Mouse (Mus musculus): ENCODE measurements at regions not wholly inside any gene's neighbourhood (a gene's known extent, or its start where the extent isn't known, plus 50 kb on each side); places are given as distances from the start of the nearest gene placed in this dataset.

DNA sequence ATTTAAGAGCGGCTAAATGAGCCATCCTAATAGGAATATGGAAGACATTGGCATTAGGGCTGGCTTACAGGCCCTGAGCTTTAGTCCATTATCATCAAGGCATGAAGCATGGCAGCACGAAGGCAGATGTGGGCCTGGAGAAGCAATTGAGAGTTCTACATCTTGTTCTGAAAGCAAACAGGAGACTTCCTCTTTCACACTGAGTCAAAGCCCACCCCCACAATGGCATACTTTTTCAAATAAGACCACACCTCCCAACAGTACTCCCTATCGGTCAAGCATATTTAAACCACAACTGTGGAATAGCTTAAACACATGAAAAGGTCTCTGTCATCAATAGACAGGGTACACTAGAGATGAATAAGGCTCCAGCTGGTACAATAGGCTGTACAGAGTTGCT is 381.5 kb upstream of the Rag2 start:
- Histone ChIP-seq H3K27ac (ENCODE audit: low read depth) (no peak overlapping the region), H3K4me3 (ENCODE audit: low read depth, low read length) (no peak overlapping the region), H3K36me3 (replicated peaks; ENCODE audit: insufficient read depth, low read length) (no peaks in the 10 kb centered on the region), H3K9ac (replicated peaks) (no peak overlapping the region), H3K27me3 (ENCODE audit: insufficient read depth, low read length) (no peaks in the 10 kb centered on the region), H3K9me3 (ENCODE audit: low read length) (no peaks in the 10 kb centered on the region), H3K4me1 (ENCODE audit: insufficient read depth) (no peaks in the 10 kb centered on the region), H3K4me2 (ENCODE audit: low read depth, low read length) (no peak overlapping the region)
- WGBS (ENCODE audit: insufficient replicate concordance) = 71% methylated on average over 3 of the region's 3 CpGs
- ATAC-seq (no peak), DNase-seq (no peak)
- no peak for TF ChIP-seq EP300 (IDR thresholded peaks at IDR 0.05; ENCODE audit: low read depth)
- TF ChIP-seq CTCF (IDR thresholded peaks at IDR 0.05; ENCODE audit: low read depth) = no peak

DNA sequence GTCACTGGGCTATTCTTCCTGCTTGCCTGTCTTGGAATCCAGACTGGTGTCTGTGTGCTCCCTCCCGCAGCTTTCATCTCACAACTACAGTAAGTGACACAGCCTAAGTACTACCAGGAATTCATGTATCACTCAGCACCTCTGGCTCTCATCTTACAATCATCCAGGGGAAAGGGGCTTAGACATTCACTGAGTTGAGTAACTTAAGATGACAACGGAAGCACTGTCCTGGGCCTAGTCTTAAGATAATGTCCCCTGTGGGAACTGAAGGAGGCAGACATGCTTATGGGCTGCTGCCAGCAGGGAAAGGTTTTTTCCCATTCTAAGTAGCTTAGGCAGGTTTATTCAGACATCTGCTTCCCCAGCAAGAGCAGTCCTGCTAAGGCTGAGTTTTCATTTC is 377.4 kb upstream of the Rag2 start:
- Histone ChIP-seq H3K9me3 (ENCODE audit: low read length) (no peaks in the 10 kb centered on the region), H3K27ac (ENCODE audit: low read depth) (no peak overlapping the region), H3K4me3 (ENCODE audit: low read depth, low read length) (no peak overlapping the region), H3K4me1 (ENCODE audit: insufficient read depth) (no peaks in the 10 kb centered on the region), H3K36me3 (replicated peaks; ENCODE audit: insufficient read depth, low read length) (no peaks in the 10 kb centered on the region), H3K27me3 (ENCODE audit: insufficient read depth, low read length) (no peaks in the 10 kb centered on the region), H3K9ac (replicated peaks) (no peak overlapping the region), H3K4me2 (ENCODE audit: low read depth, low read length) (no peak overlapping the region)
- DNase-seq (no peak), ATAC-seq (no peak)
- WGBS (ENCODE audit: insufficient replicate concordance) = 72% methylated on average over 2 of the region's 2 CpGs
- TF ChIP-seq CTCF (IDR thresholded peaks at IDR 0.05; ENCODE audit: low read depth) (no peak), EP300 (IDR thresholded peaks at IDR 0.05; ENCODE audit: low read depth) (no peak)

DNA sequence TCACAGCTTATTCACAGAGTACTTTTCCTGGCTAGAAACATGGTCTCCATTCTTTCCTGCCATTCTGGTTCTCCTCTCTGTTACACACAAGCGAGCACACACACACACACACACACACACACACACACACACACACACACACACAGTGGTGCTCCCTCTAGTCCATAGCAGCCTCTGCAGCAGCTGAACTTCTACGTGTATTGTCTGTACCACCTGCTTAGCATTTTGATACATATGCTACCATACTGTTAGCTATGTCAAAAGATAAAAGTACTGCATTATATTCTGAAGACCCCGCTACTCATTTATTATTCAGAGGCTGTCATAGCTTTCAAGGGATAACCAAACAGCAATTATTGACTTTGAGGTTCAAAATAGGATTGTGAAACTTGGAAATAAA is 372.3 kb upstream of the Rag2 start:
- no peaks in the 10 kb centered on the region for H3K4me1 ChIP-seq (ENCODE audit: insufficient read depth)
- WGBS (ENCODE audit: insufficient replicate concordance) = 71% methylated on average over 3 of the region's 3 CpGs
- H3K27me3 ChIP-seq (ENCODE audit: insufficient read depth, low read length) = no peaks in the 10 kb centered on the region
- H3K36me3 ChIP-seq (replicated peaks; ENCODE audit: insufficient read depth, low read length) = no peaks in the 10 kb centered on the region
- ATAC-seq (no peak), DNase-seq (no peak)
- H3K4me3 ChIP-seq (ENCODE audit: low read depth, low read length) = no peak overlapping the region
- H3K27ac ChIP-seq (ENCODE audit: low read depth) = no peak overlapping the region
- no peaks in the 10 kb centered on the region for H3K9me3 ChIP-seq (ENCODE audit: low read length)
- H3K9ac ChIP-seq (replicated peaks) = no peak overlapping the region
- H3K4me2 ChIP-seq (ENCODE audit: low read depth, low read length) = no peak overlapping the region
- TF ChIP-seq EP300 (IDR thresholded peaks at IDR 0.05; ENCODE audit: low read depth) (no peak), CTCF (IDR thresholded peaks at IDR 0.05; ENCODE audit: low read depth) (no peak)

DNA sequence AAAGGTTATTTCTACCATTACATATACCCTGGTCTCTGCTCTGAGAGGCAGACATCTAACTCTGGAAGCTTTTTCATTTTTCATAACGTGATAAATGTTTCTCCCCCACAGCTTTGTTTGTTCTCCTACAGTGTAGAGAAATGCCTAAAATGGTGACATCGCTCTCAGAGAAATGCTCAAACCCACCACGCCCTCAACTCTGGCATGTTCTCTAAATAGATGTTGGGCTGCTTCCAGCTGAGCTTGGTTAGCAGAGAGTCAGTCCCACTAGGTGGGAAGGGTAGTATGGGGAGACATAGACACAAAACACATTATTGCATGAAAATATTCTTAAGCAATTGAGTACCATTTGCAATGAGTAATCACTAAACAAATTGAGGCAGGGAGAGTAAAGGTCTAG is 368.1 kb upstream of the Rag2 start:
- no peak for TF ChIP-seq CTCF (IDR thresholded peaks at IDR 0.05; ENCODE audit: low read depth)
- TF ChIP-seq EP300 (IDR thresholded peaks at IDR 0.05; ENCODE audit: low read depth) = no peak
- no peak overlapping the region for H3K27ac ChIP-seq (ENCODE audit: low read depth)
- DNase-seq (no peak), ATAC-seq (no peak)
- H3K9ac ChIP-seq (replicated peaks) = no peak overlapping the region
- WGBS (ENCODE audit: insufficient replicate concordance) = 66% methylated on average over 3 of the region's 3 CpGs
- no peaks in the 10 kb centered on the region for H3K9me3 ChIP-seq (ENCODE audit: low read length)
- no peaks in the 10 kb centered on the region for H3K36me3 ChIP-seq (replicated peaks; ENCODE audit: insufficient read depth, low read length)
- no peaks in the 10 kb centered on the region for H3K27me3 ChIP-seq (ENCODE audit: insufficient read depth, low read length)
- H3K4me1 ChIP-seq (ENCODE audit: insufficient read depth) = no peaks in the 10 kb centered on the region
- H3K4me3 ChIP-seq (ENCODE audit: low read depth, low read length) = no peak overlapping the region
- no peak overlapping the region for H3K4me2 ChIP-seq (ENCODE audit: low read depth, low read length)

DNA sequence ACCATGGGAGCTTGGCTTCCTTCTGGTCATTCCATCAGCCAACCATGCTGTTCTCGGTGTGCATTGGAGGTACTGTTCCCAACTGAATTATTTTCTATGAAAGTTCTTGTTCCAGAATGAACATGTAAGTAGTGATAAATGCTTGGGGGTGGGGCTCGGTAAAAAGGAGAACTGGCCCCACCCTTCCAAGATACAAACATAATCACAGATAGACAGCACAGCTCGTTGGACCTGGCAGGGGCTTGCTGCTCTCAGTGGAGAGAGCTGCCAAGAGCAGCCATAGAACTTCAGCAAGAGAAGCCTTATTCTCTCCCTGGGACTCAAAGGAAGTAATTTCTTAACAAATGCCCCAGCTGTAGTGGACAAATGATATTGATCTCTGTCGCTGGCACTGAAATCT is 360.6 kb upstream of the Rag2 start:
- Histone ChIP-seq H3K4me3 (ENCODE audit: low read depth, low read length) (no peak overlapping the region), H3K27me3 (ENCODE audit: insufficient read depth, low read length) (no peaks in the 10 kb centered on the region), H3K4me2 (ENCODE audit: low read depth, low read length) (no peak overlapping the region), H3K36me3 (replicated peaks; ENCODE audit: insufficient read depth, low read length) (no peaks in the 10 kb centered on the region), H3K27ac (ENCODE audit: low read depth) (no peak overlapping the region), H3K9me3 (ENCODE audit: low read length) (no peaks in the 10 kb centered on the region), H3K9ac (replicated peaks) (no peak overlapping the region), H3K4me1 (ENCODE audit: insufficient read depth) (no peaks in the 10 kb centered on the region)
- DNase-seq (no peak), ATAC-seq (no peak)
- 64% methylated on average over 4 of the region's 4 CpGs for WGBS (ENCODE audit: insufficient replicate concordance)
- TF ChIP-seq EP300 (IDR thresholded peaks at IDR 0.05; ENCODE audit: low read depth) (no peak), CTCF (IDR thresholded peaks at IDR 0.05; ENCODE audit: low read depth) (no peak)

DNA sequence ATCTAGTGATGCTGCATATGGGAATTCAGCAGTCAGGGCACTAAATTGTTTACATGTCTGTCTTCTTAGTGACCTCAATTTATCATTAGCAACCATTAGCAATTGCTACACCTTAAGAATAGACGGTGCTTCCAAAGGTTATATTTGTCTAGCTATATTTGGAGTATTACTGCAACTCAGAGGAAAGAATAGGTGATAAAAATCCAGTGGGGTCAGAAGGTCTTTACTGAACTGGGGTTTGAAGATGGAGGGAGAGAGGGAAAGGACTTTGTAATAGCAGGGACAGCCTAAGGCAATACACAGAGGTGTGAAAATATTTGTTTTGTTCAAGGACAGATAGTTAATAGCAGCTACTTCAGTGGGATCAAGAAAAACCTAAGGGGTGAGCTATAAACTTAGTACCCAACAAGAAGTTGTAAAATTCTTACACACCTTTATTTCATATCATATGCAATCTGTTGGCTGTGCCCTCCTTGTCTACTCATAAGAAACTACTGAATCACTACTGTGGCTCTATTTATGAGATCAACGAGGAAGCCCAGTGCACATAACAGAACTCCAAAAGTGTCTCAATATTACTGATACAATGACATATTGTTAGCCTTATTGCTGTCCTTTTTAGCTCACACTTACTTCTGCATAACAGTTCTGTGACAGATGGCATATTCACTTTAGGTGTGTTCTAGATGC is 357.7 kb upstream of the Rag2 start:
- Histone ChIP-seq H3K36me3 (replicated peaks; ENCODE audit: insufficient read depth, low read length) (no peaks in the 10 kb centered on the region), H3K27ac (ENCODE audit: low read depth) (no peak overlapping the region), H3K4me2 (ENCODE audit: low read depth, low read length) (no peak overlapping the region), H3K9me3 (ENCODE audit: low read length) (no peaks in the 10 kb centered on the region), H3K4me3 (ENCODE audit: low read depth, low read length) (no peak overlapping the region), H3K4me1 (ENCODE audit: insufficient read depth) (no peaks in the 10 kb centered on the region), H3K27me3 (ENCODE audit: insufficient read depth, low read length) (no peaks in the 10 kb centered on the region), H3K9ac (replicated peaks) (no peak overlapping the region)
- ATAC-seq (no peak), DNase-seq (no peak)
- TF ChIP-seq CTCF (IDR thresholded peaks at IDR 0.05; ENCODE audit: low read depth) = no peak
- TF ChIP-seq EP300 (IDR thresholded peaks at IDR 0.05; ENCODE audit: low read depth) = no peak
- WGBS (ENCODE audit: insufficient replicate concordance) = 66% methylated on average over 2 of the region's 2 CpGs

Data from liver, postnatal 0 days (tissue).